Mouse (Mus musculus) MEL (cell line): ENCODE results near the gene Cwc22.

ENCODE experiments used
- CHD1 ChIP-seq: IDR thresholded peaks from 2 replicates; pipeline ENCODE4 v1.6.1; 2012; ENCODE audit warnings: low read depth, mild to moderate bottlenecking, inconsistent platforms, low read length, improper control_type of control experiment
- CTCF ChIP-seq, 3 experiments: IDR thresholded peaks in 2 of 3; conservative IDR thresholded peaks in 1 of 3; 2 replicates each; pipeline ENCODE4 v1.5.1; 2011 to 2012; ENCODE audit warnings: low read length in 3 of 3, low read depth in 2 of 3, mild to moderate bottlenecking in 2 of 3, improper control_type of control experiment in 1 of 3, inconsistent platforms in 1 of 3, mixed read lengths in 1 of 3, moderate library complexity in 1 of 3; ENCODE audit not compliant: control insufficient read depth in 1 of 3, insufficient read depth in 1 of 3, poor library complexity in 1 of 3, severe bottlenecking in 1 of 3
- EP300 ChIP-seq, 2 experiments: IDR thresholded peaks; 2 replicates each; pipeline ENCODE4 v1.6.1; 2011; ENCODE audit warnings: improper control_type of control experiment in 2 of 2, low read length in 2 of 2, low read depth in 1 of 2, mild to moderate bottlenecking in 1 of 2
- GABPA ChIP-seq: IDR thresholded peaks from 2 replicates; pipeline ENCODE4 v1.6.1; 2012; ENCODE audit warnings: low read depth, mild to moderate bottlenecking, inconsistent platforms, low read length, improper control_type of control experiment, moderate library complexity
- KAT2A ChIP-seq: conservative IDR thresholded peaks from 2 replicates; pipeline ENCODE4 v1.6.1; 2012; ENCODE audit warnings: low read depth, low read length, improper control_type of control experiment, inconsistent platforms
- MAFK ChIP-seq: IDR thresholded peaks from 2 replicates; pipeline ENCODE4 v1.6.1; 2011; ENCODE audit warnings: low read depth, mild to moderate bottlenecking, low read length, improper control_type of control experiment, borderline replicate concordance
- MAX ChIP-seq: IDR thresholded peaks from 2 replicates; pipeline ENCODE4 v1.6.1; 2011; ENCODE audit warnings: low read length, improper control_type of control experiment
- MXI1 ChIP-seq: IDR thresholded peaks from 2 replicates; pipeline ENCODE4 v1.6.1; 2011; ENCODE audit warnings: mild to moderate bottlenecking, low read depth, low read length, improper control_type of control experiment
- POLR2A ChIP-seq, 2 experiments: IDR thresholded peaks; 2 replicates each; pipeline ENCODE4 v1.6.1; 2011 to 2012; ENCODE audit warnings: low read length in 2 of 2, mild to moderate bottlenecking in 2 of 2, control low read depth in 1 of 2, improper control_type of control experiment in 1 of 2, low read depth in 1 of 2, moderate library complexity in 1 of 2; ENCODE audit not compliant: control insufficient read depth in 1 of 2, insufficient read depth in 1 of 2, poor library complexity in 1 of 2
- TAL1 ChIP-seq: IDR thresholded peaks from 2 replicates; pipeline ENCODE4 v1.6.1; 2012; ENCODE audit warnings: mild to moderate bottlenecking, inconsistent platforms, low read length, moderate library complexity, mixed read lengths
- TCF12 ChIP-seq: IDR thresholded peaks from 2 replicates; pipeline ENCODE4 v1.6.1; 2014; ENCODE audit warnings: low read depth, mild to moderate bottlenecking, inconsistent platforms, low read length, improper control_type of control experiment, moderate library complexity
- USF2 ChIP-seq, 2 experiments: IDR thresholded peaks; 2 replicates each; pipeline ENCODE4 v1.6.1; 2011 to 2012; ENCODE audit warnings: improper control_type of control experiment in 2 of 2, low read length in 2 of 2, borderline replicate concordance in 1 of 2, inconsistent platforms in 1 of 2, low read depth in 1 of 2, mild to moderate bottlenecking in 1 of 2; ENCODE audit not compliant: insufficient read depth in 1 of 2
- ZC3H11A ChIP-seq: IDR thresholded peaks from 2 replicates; pipeline ENCODE4 v1.6.1; 2012; ENCODE audit warnings: low read depth, mild to moderate bottlenecking, inconsistent platforms, low read length, improper control_type of control experiment

GRCm38 (mm10) chr2:77985991-77986730, 40.0 kb upstream of the Cwc22 start:
- TF ChIP-seq EP300 (IDR thresholded peaks at IDR 0.05; ENCODE audit: low read depth in 1 of 2, low read length in 2 of 2) (no peak), POLR2A (IDR thresholded peaks at IDR 0.05; ENCODE audit: control insufficient read depth in 1 of 2, insufficient read depth in 1 of 2, low read depth in 1 of 2, low read length in 2 of 2, poor library complexity in 1 of 2) (no peak), TAL1 (no peak), KAT2A (no peak), MXI1 (no peak), ZC3H11A (no peak), CHD1 (no peak), MAX (no peak), GABPA (no peak), MAFK (no peak), TCF12 (no peak), USF2 (IDR thresholded peaks at IDR 0.05; ENCODE audit: borderline replicate concordance in 1 of 2, insufficient read depth in 1 of 2, low read depth in 1 of 2, low read length in 2 of 2) (no peak), CTCF (IDR thresholded peaks at IDR 0.05 in 2 of 3, conservative IDR thresholded peaks at IDR 0.05 in 1 of 3; ENCODE audit: control insufficient read depth in 1 of 3, insufficient read depth in 1 of 3, low read depth in 2 of 3, low read length in 3 of 3, poor library complexity in 1 of 3, severe bottlenecking in 1 of 3) (no peak)
